Mouse (Mus musculus) adrenal gland, adult 10 weeks (tissue): Measurements from ENCODE around the gene Zfp266. TPM values are rescaled to one million over a fixed set of nuclear protein-coding genes. Genes with fewer than 3 reads are reported as not detected.

Experiments
- polyA plus RNA-seq: library from polyadenylated mRNA; stranded (reverse); fragments of 350-450 nt; fragmentation: Illumina TruSeq; extraction: RNeasy Lipid Tissue Mini Kit (QIAGEN cat#74804); gene quantifications from one replicate; pipeline ENCODE4 v1.2.3, GENCODE M21; 2014; ENCODE audit warnings: low read depth, low replicate concordance

Gene Zfp266
- 62.3 TPM for polyA plus RNA-seq

GRCm38 (mm10) chr9:20521306-20521957, at the start of gene Zfp266:
Gene Zfp266 (minus strand): TSS chr9:20521417.

GRCm38 (mm10) chr9:20492527-20493233, 28.5 kb downstream of the Zfp266 start, which contains the start of gene Zfp426:
Gene Zfp426 (minus strand): TSS chr9:20492746.

GRCm38 (mm10) chr9:20459377-20460317, 61.6 kb downstream of the Zfp266 start, which contains the start of gene Zfp26:
Gene Zfp26 (minus strand): TSS chr9:20460162.

Other genes with a start within 250 kb of the Zfp266 start
- gene Olfr39, start 239.1 kb downstream of the Zfp266 start, polyA plus RNA-seq = not detected
- gene Olfr873, start 222.9 kb downstream of the Zfp266 start, polyA plus RNA-seq = not detected
- gene Olfr18, start 185.3 kb downstream of the Zfp266 start, polyA plus RNA-seq = not detected
- 22.3 TPM for gene Zfp560, start 136.2 kb downstream of the Zfp266 start, polyA plus RNA-seq
- 30.8 TPM for gene Zfp26, start 61.3 kb downstream of the Zfp266 start, polyA plus RNA-seq
- gene Zfp426, start 28.7 kb downstream of the Zfp266 start, polyA plus RNA-seq = 81.1 TPM
- gene Zfp846, start 59.9 kb upstream of the Zfp266 start, polyA plus RNA-seq = 19.2 TPM
- 66.1 TPM for gene Ubl5, start 121.5 kb upstream of the Zfp266 start, polyA plus RNA-seq
- gene Fbxl12, start 123.3 kb upstream of the Zfp266 start, polyA plus RNA-seq = 3.3 TPM
- 1.8 TPM for gene Pin1, start 130.7 kb upstream of the Zfp266 start, polyA plus RNA-seq
- gene Olfm2, start 224.9 kb upstream of the Zfp266 start, polyA plus RNA-seq = 0.41 TPM